ENCODE assay signal across 10 mouse cellular contexts in the genomic region with DNA sequence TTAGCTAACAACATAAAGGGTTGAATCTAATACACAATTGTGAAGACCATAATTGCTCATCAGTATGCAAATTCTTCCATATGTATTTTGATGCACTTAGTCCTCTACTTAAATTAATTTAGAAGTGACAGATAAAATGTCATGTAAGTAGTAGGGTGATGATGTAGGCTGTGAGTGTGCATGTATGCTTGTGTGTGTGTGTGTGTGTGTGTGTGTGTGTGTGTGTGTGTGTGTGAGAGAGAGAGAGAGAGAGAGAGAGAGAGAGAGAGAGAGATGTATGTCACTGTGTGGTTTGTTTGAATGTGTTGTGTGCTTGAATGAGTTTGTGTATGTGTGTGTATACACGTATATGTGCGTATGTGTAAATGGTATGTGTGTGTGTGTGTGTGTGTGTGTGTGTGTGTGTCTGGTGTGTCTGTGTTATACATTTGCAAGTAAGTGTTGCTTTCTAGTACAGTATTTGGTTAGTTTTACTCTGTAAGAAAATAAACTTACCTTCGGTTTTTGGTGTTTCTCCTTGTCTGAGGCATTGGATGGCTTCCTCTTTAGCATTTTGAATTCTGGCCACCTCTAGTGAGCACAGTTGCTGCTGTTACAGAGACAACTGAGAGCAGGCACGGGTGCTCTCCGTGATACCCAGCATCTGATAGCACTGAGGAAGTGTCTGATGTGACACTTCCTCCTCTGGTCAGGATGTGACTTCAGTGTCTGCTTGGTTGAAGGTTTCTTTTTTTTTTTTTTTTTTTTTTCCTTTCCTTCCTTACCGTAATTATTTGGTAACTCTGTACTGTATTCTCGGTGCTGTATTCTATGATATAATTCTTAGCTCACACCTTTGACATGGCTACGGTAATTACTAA.
DNase-seq lines count a peak whose midpoint lies in the region; ATAC-seq and TF ChIP-seq lines count a peak whose summit lies in the region.
"Had no signal": no experiment of that assay in that cellular context is flagged by ENCODE, and none has a peak within 500 bp of the region (broad histone marks: within the 10 kb centered on the region; RNA-seq: fewer than 3 reads in every experiment).

No protein-coding gene starts in this region.

- no peak for TF ChIP-seq CTCF in bone marrow macrophage, adult 2 months (IDR thresholded peaks at IDR 0.05; ENCODE audit: low read depth, low read length)
- TF ChIP-seq CTCF in liver, embryonic 14.5 days (IDR thresholded peaks at IDR 0.05; ENCODE audit: low read depth): no peak
- TF ChIP-seq CTCF in intestine, postnatal 0 days (IDR thresholded peaks at IDR 0.05; ENCODE audit: low read depth): no peak

- no peaks in the 10 kb centered on the region for H3K36me3 ChIP-seq in liver, embryonic 14.5 days (replicated peaks; ENCODE audit: control insufficient read depth, insufficient read depth, low read depth)
- H3K36me3 ChIP-seq in intestine, postnatal 0 days (ENCODE audit: control insufficient read depth, insufficient read depth): no peaks in the 10 kb centered on the region
- H3K36me3 ChIP-seq: neural tube, embryonic 12.5 days had no signal

- H3K4me2 ChIP-seq in liver, embryonic 14.5 days (ENCODE audit: low read depth): peak overlapping the region; percentile 60
- no peak overlapping the region for H3K4me2 ChIP-seq in intestine, postnatal 0 days (replicated peaks; ENCODE audit: low read depth)
- H3K4me2 ChIP-seq: neural tube, embryonic 12.5 days had no signal

- peak overlapping the region; percentile 29 for H3K27ac ChIP-seq in bone marrow macrophage, adult 2 months (ENCODE audit: insufficient read depth, low read depth, low read length)
- H3K27ac ChIP-seq in liver, embryonic 14.5 days: peak overlapping the region; percentile 68
- H3K27ac ChIP-seq in intestine, postnatal 0 days (ENCODE audit: low read depth, low read length): no peak overlapping the region
- H3K27ac ChIP-seq: heart, adult 2 months; neural tube, embryonic 12.5 days had no signal

- H3K9ac ChIP-seq in liver, embryonic 14.5 days (replicated peaks): peak overlapping the region; percentile 53
- no peak overlapping the region for H3K9ac ChIP-seq in intestine, postnatal 0 days (ENCODE audit: low read depth, low read length)
- H3K9ac ChIP-seq: neural tube, embryonic 12.5 days had no signal

- H3K27me3 ChIP-seq in liver, embryonic 14.5 days (ENCODE audit: control insufficient read depth, insufficient read depth, low read length): no peaks in the 10 kb centered on the region
- H3K27me3 ChIP-seq in intestine, postnatal 0 days (replicated peaks; ENCODE audit: control insufficient read depth, insufficient read depth, low read length): no peaks in the 10 kb centered on the region
- H3K27me3 ChIP-seq: neural tube, embryonic 12.5 days had no signal

- intact Hi-C loops in gastrocnemius, postnatal 36 days (cut with DNase I): no loop called here

- no peaks in the 10 kb centered on the region for H3K9me3 ChIP-seq in liver, embryonic 14.5 days (ENCODE audit: control insufficient read depth, low read length)
- no peaks in the 10 kb centered on the region for H3K9me3 ChIP-seq in intestine, postnatal 0 days (ENCODE audit: control insufficient read depth)
- H3K9me3 ChIP-seq: neural tube, embryonic 12.5 days had no signal

- H3K4me3 ChIP-seq in bone marrow macrophage, adult 2 months (ENCODE audit: insufficient read depth, low read length): peak overlapping the region; percentile 54
- peak overlapping the region; percentile 44 to 47 for H3K4me3 ChIP-seq in liver, embryonic 14.5 days (ENCODE audit: insufficient read depth in 1 of 2, low read depth in 2 of 2, low read length in 2 of 2)
- H3K4me3 ChIP-seq in intestine, postnatal 0 days (ENCODE audit: low read depth, low read length): no peak overlapping the region
- H3K4me3 ChIP-seq: heart, adult 2 months; neural tube, embryonic 12.5 days had no signal

- DNase-seq in heart, adult 9 months (ENCODE audit: low spot score in 2 of 2): peak; percentile 9 to 12
- DNase-seq in heart, postnatal 4 days: no peak
- DNase-seq in liver, embryonic 14.5 days (ENCODE audit: low read depth in 3 of 3, low spot score in 3 of 3): peak; percentile 57 to 68 (median 65)
- DNase-seq in spleen, adult 18-20 months: peak; percentile 45 to 48
- DNase-seq in embryo, embryonic 9.5 days (ENCODE audit: extremely low spot score): no peak
- DNase-seq in gastrocnemius, postnatal 36 days: no peak

- no peak; the same call in 1 of the 2 replicates for TF ChIP-seq EP300 in liver, embryonic 14.5 days (IDR thresholded peaks at IDR 0.05; ENCODE audit: low read depth)

- peaks cover 11% of the 10 kb centered on the region for H3K4me1 ChIP-seq in bone marrow macrophage, adult 2 months (ENCODE audit: control insufficient read depth, insufficient read depth, low read length)
- H3K4me1 ChIP-seq in liver, embryonic 14.5 days (replicated peaks; ENCODE audit: control insufficient read depth in 2 of 2, insufficient read depth in 2 of 2, low read length in 1 of 2): peaks cover 0 to 2% of the 10 kb centered on the region in 2 experiments; a peak in 1 of 4 replicates
- no peaks in the 10 kb centered on the region for H3K4me1 ChIP-seq in intestine, postnatal 0 days (replicated peaks; ENCODE audit: control insufficient read depth, insufficient read depth, low read length)
- H3K4me1 ChIP-seq: neural tube, embryonic 12.5 days had no signal

- TF ChIP-seq POLR2A in bone marrow macrophage, adult 2 months (IDR thresholded peaks at IDR 0.05; ENCODE audit: borderline replicate concordance, low read depth, low read length): no peak

- 9% methylated on average over 8 of the region's 8 CpGs for WGBS in liver, embryonic 14.5 days (ENCODE audit: insufficient replicate concordance)
- 68% methylated on average over 8 of the region's 8 CpGs for WGBS in intestine, postnatal 0 days

- ATAC-seq in liver, embryonic 14.5 days (ENCODE audit: insufficient read depth): peak; percentile 95
- ATAC-seq in intestine, postnatal 0 days: no peak

Comparison
In these comparisons a context has a peak if more than half of its experiments do, and no peak if none do; other contexts are left out.
1. DNase-seq: peak in heart, adult 9 months (2 of 2), liver, embryonic 14.5 days (3 of 3) and spleen, adult 18-20 months (2 of 2); none in heart, postnatal 4 days (single experiment), embryo, embryonic 9.5 days (single experiment) and gastrocnemius, postnatal 36 days (0 of 2).